Mouse (Mus musculus): ENCODE data around the gene Rbm17. TPM values are rescaled to one million over a fixed set of nuclear protein-coding genes. Genes with fewer than 3 reads are reported as not detected.

The Rbm17 gene
- polyA plus RNA-seq, 1 experiment from 2014 or later, result 72.6 TPM

- Histone ChIP-seq H3K4me2 (replicated peaks; ENCODE audit: low read depth, low read length) (peak overlapping the region; percentile 96), H3K27ac (ENCODE audit: low read length) (no peak overlapping the region), H3K27me3 (replicated peaks; ENCODE audit: insufficient read depth, low read length) (no peaks in the 10 kb centered on the region), H3K9ac (replicated peaks; ENCODE audit: low read depth) (peak overlapping the region; percentile 41; the same call in 1 of the 2 replicates), H3K36me3 (ENCODE audit: insufficient read depth, low read length) (no peaks in the 10 kb centered on the region), H3K4me1 (ENCODE audit: insufficient read depth, low read depth, low read length) (peaks cover 8% of the 10 kb centered on the region; the same call in 1 of the 2 replicates), H3K9me3 (ENCODE audit: low read length) (no peaks in the 10 kb centered on the region), H3K4me3 (ENCODE audit: low read depth, low read length) (peak overlapping the region; percentile 52)
- no peak for TF ChIP-seq CTCF (IDR thresholded peaks at IDR 0.05)
- TF ChIP-seq EP300 (IDR thresholded peaks at IDR 0.05), result no peak
- peak; percentile 8 for ATAC-seq
- WGBS, result 5% methylated on average over 15 of the region's 15 CpGs
- peak; percentile 25 for DNase-seq (ENCODE audit: low spot score)
Measured at GRCm38 (mm10) chr2:11552966-11553451, 50.9 kb downstream of the Rbm17 start.

GRCm38 (mm10) chr2:11552297-11552821, 51.6 kb downstream of the Rbm17 start:
- peak overlapping the region; percentile 52; the same call in 1 of the 2 replicates for H3K4me3 ChIP-seq (ENCODE audit: low read depth, low read length)
- no peak for TF ChIP-seq EP300 (IDR thresholded peaks at IDR 0.05)
- no peak for TF ChIP-seq CTCF (IDR thresholded peaks at IDR 0.05)
- H3K9me3 ChIP-seq (ENCODE audit: low read length), result no peaks in the 10 kb centered on the region
- no peak overlapping the region for H3K9ac ChIP-seq (replicated peaks; ENCODE audit: low read depth)
- WGBS, result 22% methylated on average over 9 of the region's 9 CpGs
- H3K27ac ChIP-seq (ENCODE audit: low read length), result no peak overlapping the region
- no peaks in the 10 kb centered on the region for H3K27me3 ChIP-seq (replicated peaks; ENCODE audit: insufficient read depth, low read length)
- ATAC-seq (no peak), DNase-seq (ENCODE audit: low spot score) (no peak)
- peaks cover 8% of the 10 kb centered on the region; the same call in 1 of the 2 replicates for H3K4me1 ChIP-seq (ENCODE audit: insufficient read depth, low read depth, low read length)
- peak overlapping the region; percentile 96 for H3K4me2 ChIP-seq (replicated peaks; ENCODE audit: low read depth, low read length)
- no peaks in the 10 kb centered on the region for H3K36me3 ChIP-seq (ENCODE audit: insufficient read depth, low read length)

- H3K4me1 ChIP-seq (ENCODE audit: insufficient read depth, low read depth, low read length), result peaks cover 8% of the 10 kb centered on the region; the same call in 1 of the 2 replicates
- H3K4me3 ChIP-seq (ENCODE audit: low read depth, low read length), result no peak overlapping the region
- no peak for TF ChIP-seq CTCF (IDR thresholded peaks at IDR 0.05)
- no peak for TF ChIP-seq EP300 (IDR thresholded peaks at IDR 0.05)
- no peak overlapping the region for H3K9ac ChIP-seq (replicated peaks; ENCODE audit: low read depth)
- H3K9me3 ChIP-seq (ENCODE audit: low read length), result no peaks in the 10 kb centered on the region
- WGBS, result 22% methylated on average over 1 of the region's 1 CpGs
- no peaks in the 10 kb centered on the region for H3K27me3 ChIP-seq (replicated peaks; ENCODE audit: insufficient read depth, low read length)
- ATAC-seq (no peak), DNase-seq (ENCODE audit: low spot score) (no peak)
- no peaks in the 10 kb centered on the region for H3K36me3 ChIP-seq (ENCODE audit: insufficient read depth, low read length)
- no peak overlapping the region for H3K27ac ChIP-seq (ENCODE audit: low read length)
- H3K4me2 ChIP-seq (replicated peaks; ENCODE audit: low read depth, low read length), result no peak overlapping the region
Measured at GRCm38 (mm10) chr2:11551726-11552125, 52.2 kb downstream of the Rbm17 start.

- ATAC-seq, result no peak
- Histone ChIP-seq H3K9me3 (ENCODE audit: low read length) (no peaks in the 10 kb centered on the region), H3K36me3 (ENCODE audit: insufficient read depth, low read length) (no peaks in the 10 kb centered on the region), H3K9ac (replicated peaks; ENCODE audit: low read depth) (no peak overlapping the region), H3K4me1 (ENCODE audit: insufficient read depth, low read depth, low read length) (peaks cover 8% of the 10 kb centered on the region; the same call in 1 of the 2 replicates), H3K27me3 (replicated peaks; ENCODE audit: insufficient read depth, low read length) (no peaks in the 10 kb centered on the region), H3K4me3 (ENCODE audit: low read depth, low read length) (no peak overlapping the region), H3K27ac (ENCODE audit: low read length) (no peak overlapping the region), H3K4me2 (replicated peaks; ENCODE audit: low read depth, low read length) (no peak overlapping the region)
- no peak for DNase-seq (ENCODE audit: low spot score)
- TF ChIP-seq CTCF (IDR thresholded peaks at IDR 0.05), result no peak
- no peak for TF ChIP-seq EP300 (IDR thresholded peaks at IDR 0.05)
- 80% methylated on average over 10 of the region's 10 CpGs for WGBS
Measured at GRCm38 (mm10) chr2:11548508-11548907, 55.4 kb downstream of the Rbm17 start.

GRCm38 (mm10) chr2:11547609-11548008, 56.3 kb downstream of the Rbm17 start:
- Histone ChIP-seq H3K9me3 (ENCODE audit: low read length) (no peaks in the 10 kb centered on the region), H3K27me3 (replicated peaks; ENCODE audit: insufficient read depth, low read length) (no peaks in the 10 kb centered on the region), H3K4me3 (ENCODE audit: low read depth, low read length) (no peak overlapping the region), H3K4me2 (replicated peaks; ENCODE audit: low read depth, low read length) (no peak overlapping the region), H3K9ac (replicated peaks; ENCODE audit: low read depth) (no peak overlapping the region), H3K4me1 (ENCODE audit: insufficient read depth, low read depth, low read length) (peaks cover 1% of the 10 kb centered on the region; the same call in 1 of the 2 replicates), H3K36me3 (ENCODE audit: insufficient read depth, low read length) (no peaks in the 10 kb centered on the region), H3K27ac (ENCODE audit: low read length) (no peak overlapping the region)
- DNase-seq (ENCODE audit: low spot score) (peak; percentile 42), ATAC-seq (peak; percentile 36; the same call in 1 of the 2 replicates)
- 65% methylated on average over 2 of the region's 2 CpGs for WGBS
- TF ChIP-seq CTCF (IDR thresholded peaks at IDR 0.05) (peak; percentile 57), EP300 (IDR thresholded peaks at IDR 0.05) (no peak)

GRCm38 (mm10) chr2:11546091-11546490, 57.9 kb downstream of the Rbm17 start:
- ATAC-seq (no peak), DNase-seq (ENCODE audit: low spot score) (no peak)
- Histone ChIP-seq H3K4me3 (ENCODE audit: low read depth, low read length) (no peak overlapping the region), H3K9ac (replicated peaks; ENCODE audit: low read depth) (no peak overlapping the region), H3K9me3 (ENCODE audit: low read length) (no peaks in the 10 kb centered on the region), H3K27ac (ENCODE audit: low read length) (no peak overlapping the region), H3K27me3 (replicated peaks; ENCODE audit: insufficient read depth, low read length) (no peaks in the 10 kb centered on the region), H3K4me1 (ENCODE audit: insufficient read depth, low read depth, low read length) (no peaks in the 10 kb centered on the region), H3K36me3 (ENCODE audit: insufficient read depth, low read length) (no peaks in the 10 kb centered on the region), H3K4me2 (replicated peaks; ENCODE audit: low read depth, low read length) (no peak overlapping the region)
- TF ChIP-seq EP300 (IDR thresholded peaks at IDR 0.05), result no peak
- TF ChIP-seq CTCF (IDR thresholded peaks at IDR 0.05), result no peak
- WGBS, result 60% methylated on average over 8 of the region's 8 CpGs

All from lung, postnatal 0 days (tissue).